13 mouse cellular contexts compared by ENCODE assay signal in genomic region chr1:179649324-179649723, GRCm38 (mm10).
"Had no signal": no experiment of that assay in that cellular context is flagged by ENCODE, and none has a peak within 500 bp of the region (broad histone marks: within the 10 kb centered on the region; RNA-seq: fewer than 3 reads in every experiment).

No protein-coding gene starts in this region.

- H3K4me1 ChIP-seq: midbrain, embryonic 13.5 days; neural tube, embryonic 12.5 days had no signal

- DNase-seq: kidney, adult 11 months; kidney, adult 9 months; kidney, postnatal 4 days; right cerebral cortex, postnatal 14 days; thymus, adult 2 months; thymus, postnatal 4 days had no signal

- H3K9ac ChIP-seq: midbrain, embryonic 13.5 days; neural tube, embryonic 12.5 days; stomach, embryonic 15.5 days had no signal

- H3K9me3 ChIP-seq: limb, embryonic 10.5 days; midbrain, embryonic 13.5 days; neural tube, embryonic 12.5 days; stomach, embryonic 15.5 days had no signal

- H3K4me3 ChIP-seq: layer of hippocampus, adult 2 months; limb, embryonic 10.5 days; midbrain, embryonic 13.5 days; neural tube, embryonic 12.5 days; stomach, embryonic 15.5 days had no signal

- H3K36me3 ChIP-seq: limb, embryonic 10.5 days; midbrain, embryonic 13.5 days; neural tube, embryonic 12.5 days; stomach, embryonic 15.5 days had no signal

- H3K27ac ChIP-seq: kidney, postnatal 0 days; layer of hippocampus, adult 2 months; limb, embryonic 10.5 days; macrophage; midbrain, embryonic 13.5 days; neural tube, embryonic 12.5 days; stomach, embryonic 15.5 days had no signal

- ATAC-seq: midbrain, embryonic 13.5 days had no signal

- H3K4me2 ChIP-seq: midbrain, embryonic 13.5 days; neural tube, embryonic 12.5 days; stomach, embryonic 15.5 days had no signal

- H3K27me3 ChIP-seq: midbrain, embryonic 13.5 days; neural tube, embryonic 12.5 days; stomach, embryonic 15.5 days had no signal
